Mouse (Mus musculus) midbrain, embryonic 10.5 days (tissue): ENCODE measurements around the gene Inpp5a. TPM values are rescaled to one million over a fixed set of nuclear protein-coding genes. Genes with fewer than 3 reads are reported as not detected.

ENCODE experiments used
- DNase-seq: peaks from one replicate; pipeline ENCODE4 v3.0.0-alpha.2; 2017; ENCODE audit warnings: low spot score
- H3K27ac ChIP-seq: fragments of 300-500 bp; sonication (generic); replicated peaks from 2 replicates; pipeline ENCODE4 v1.5.1; 2016; ENCODE audit warnings: mild to moderate bottlenecking
- H3K27me3 ChIP-seq: fragments of 300-500 bp; sonication (generic); 2 replicates; pipeline ENCODE4 v1.6.1; 2016; ENCODE audit warnings: low read depth, mild to moderate bottlenecking; ENCODE audit not compliant: poor library complexity, severe bottlenecking
- H3K36me3 ChIP-seq: fragments of 300-500 bp; sonication (generic); 2 replicates; pipeline ENCODE4 v1.6.1; 2016; ENCODE audit warnings: mild to moderate bottlenecking, moderate library complexity
- H3K4me1 ChIP-seq: fragments of 300-500 bp; sonication (generic); 2 replicates; pipeline ENCODE4 v1.6.1; 2016
- H3K4me3 ChIP-seq: fragments of 300-500 bp; sonication (generic); 2 replicates; pipeline ENCODE4 v1.5.1; 2016; ENCODE audit warnings: mild to moderate bottlenecking, moderate library complexity
- H3K9me3 ChIP-seq: fragments of 300-500 bp; sonication (generic); replicated peaks from 2 replicates; pipeline ENCODE4 v1.6.1; 2016; ENCODE audit warnings: mild to moderate bottlenecking
- whole genome bisulfite sequencing: fragments of 180-500 bp; shearing (Covaris S2); methylation state at CpG from one replicate; pipeline ENCODE4 v1.1.7; 2016; 5-methylcytosine and 5-hydroxymethylcytosine counted together
- polyA plus RNA-seq: library from polyadenylated mRNA; unstranded; fragments of >200 nt; fragmentation: Nextera tagmentation; extraction: Ambion mirVana; gene quantifications from 2 replicates; pipeline ENCODE4 v1.2.1, GENCODE M21; 2016

The Inpp5a gene
- polyA plus RNA-seq, 1 experiment from 2014 or later, result 17.3 TPM

- Histone ChIP-seq H3K4me1 (no peaks in the 10 kb centered on the region), H3K27ac (no peak overlapping the region), H3K9me3 (no peaks in the 10 kb centered on the region), H3K4me3 (no peak overlapping the region), H3K27me3 (no peaks in the 10 kb centered on the region), H3K36me3 (no peaks in the 10 kb centered on the region)
- 85% methylated on average over 4 of the region's 4 CpGs for WGBS
- no peak for DNase-seq
These were observed 8.7 kb upstream of the Inpp5a start for GRCm38 (mm10) chr7:139380225-139380624.

GRCm38 (mm10) chr7:139381877-139382276 is 7.0 kb upstream of the Inpp5a start:
- Histone ChIP-seq H3K9me3 (no peaks in the 10 kb centered on the region), H3K4me1 (no peaks in the 10 kb centered on the region), H3K27ac (no peak overlapping the region), H3K27me3 (no peaks in the 10 kb centered on the region), H3K4me3 (no peak overlapping the region), H3K36me3 (no peaks in the 10 kb centered on the region)
- WGBS, result 77% methylated on average over 2 of the region's 2 CpGs
- DNase-seq, result no peak

DNA sequence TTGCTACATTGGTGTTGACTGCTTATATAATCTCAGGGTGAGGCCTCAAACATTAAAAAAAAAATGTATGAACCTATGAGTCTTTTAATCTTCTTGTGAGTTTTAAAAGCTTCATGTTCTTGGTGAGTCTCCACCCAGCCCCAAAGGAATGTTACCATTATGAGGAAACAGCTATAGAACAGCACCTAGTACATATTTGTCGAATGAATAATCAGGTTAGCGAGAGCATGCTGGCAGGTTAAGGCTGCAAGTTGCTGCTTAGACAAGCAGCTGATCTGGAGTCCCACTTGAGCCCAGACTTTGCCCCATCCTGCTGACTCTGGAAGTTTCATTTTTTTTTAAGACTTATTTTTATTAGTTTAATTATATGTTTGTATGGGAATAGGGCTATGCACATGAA is 6.1 kb upstream of the Inpp5a start:
- H3K4me3 ChIP-seq, result no peak overlapping the region
- DNase-seq, result no peak
- H3K27me3 ChIP-seq, result no peaks in the 10 kb centered on the region
- no peaks in the 10 kb centered on the region for H3K9me3 ChIP-seq
- no peak overlapping the region for H3K27ac ChIP-seq
- H3K36me3 ChIP-seq, result no peaks in the 10 kb centered on the region
- peaks cover 3% of the 10 kb centered on the region for H3K4me1 ChIP-seq
- 90% methylated on average over 2 of the region's 2 CpGs for WGBS

DNA sequence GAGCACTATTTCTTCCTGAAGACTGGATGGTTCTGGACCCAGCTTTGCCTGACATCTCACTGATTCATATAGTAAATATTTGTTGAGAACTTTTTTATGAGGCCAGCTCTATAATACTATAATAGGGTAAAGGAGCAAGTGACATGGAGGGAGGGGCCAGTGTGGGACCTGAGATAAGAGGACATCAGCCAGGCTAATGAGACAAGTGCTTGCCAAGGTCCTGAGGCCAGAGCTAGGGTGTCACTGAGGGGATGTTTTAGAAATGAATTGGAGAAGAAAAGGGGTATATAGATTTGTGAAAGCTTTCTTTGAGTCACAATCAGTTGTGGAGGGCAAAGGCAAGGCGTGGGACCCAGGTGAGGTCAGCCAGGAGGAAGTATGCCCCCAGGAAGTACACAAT is 4.4 kb upstream of the Inpp5a start:
- Histone ChIP-seq H3K9me3 (no peaks in the 10 kb centered on the region), H3K4me1 (peaks cover 12% of the 10 kb centered on the region), H3K27ac (no peak overlapping the region), H3K4me3 (no peak overlapping the region), H3K36me3 (no peaks in the 10 kb centered on the region), H3K27me3 (no peaks in the 10 kb centered on the region)
- DNase-seq, result no peak
- WGBS, result 94% methylated on average over 1 of the region's 1 CpGs

GRCm38 (mm10) chr7:139384916-139385530 is 3.9 kb upstream of the Inpp5a start:
- WGBS, result 81% methylated on average over 2 of the region's 2 CpGs
- no peaks in the 10 kb centered on the region for H3K9me3 ChIP-seq
- no peak overlapping the region for H3K27ac ChIP-seq
- peaks cover 17% of the 10 kb centered on the region for H3K4me1 ChIP-seq
- H3K27me3 ChIP-seq, result no peaks in the 10 kb centered on the region
- H3K4me3 ChIP-seq, result no peak overlapping the region
- H3K36me3 ChIP-seq, result no peaks in the 10 kb centered on the region
- no peak for DNase-seq

DNA sequence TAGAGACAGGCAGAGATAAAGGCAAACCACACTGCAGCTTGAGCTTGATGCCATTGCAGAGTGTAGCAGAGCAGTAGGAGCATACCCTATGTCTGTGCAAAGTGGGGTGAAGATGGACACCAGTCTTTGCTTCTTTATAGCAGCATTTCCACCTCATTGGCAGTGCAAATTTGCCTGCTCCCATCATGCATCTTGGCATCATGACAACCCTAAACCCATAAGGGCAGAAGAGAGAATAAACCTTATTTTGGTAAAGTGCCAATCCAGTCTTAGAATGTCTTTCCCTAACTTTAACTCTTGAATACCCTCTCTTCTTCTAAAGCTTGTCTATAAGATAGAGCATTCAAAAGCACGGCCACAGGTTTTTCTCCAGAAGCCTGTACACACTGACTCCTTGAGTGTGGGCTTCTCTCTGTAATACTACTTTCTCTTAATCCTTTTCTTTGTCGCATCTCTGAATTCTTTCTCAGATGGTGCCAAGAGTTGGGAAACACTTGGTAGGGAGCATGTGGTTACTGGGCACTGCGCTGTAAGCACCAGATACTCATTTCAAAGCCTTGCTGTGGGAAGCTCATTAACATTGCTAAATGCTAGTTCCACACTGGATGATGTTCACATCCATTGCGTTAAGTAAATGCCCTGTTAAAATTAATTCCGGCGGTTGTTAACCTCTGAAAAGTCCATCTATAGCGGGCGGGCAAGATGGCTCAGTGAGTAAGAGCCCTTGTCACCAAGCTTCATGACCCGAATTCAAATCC is 1.8 kb upstream of the Inpp5a start:
- DNase-seq, result no peak
- H3K4me1 ChIP-seq, result peaks cover 33% of the 10 kb centered on the region
- WGBS, result 88% methylated on average over 9 of the region's 9 CpGs
- no peaks in the 10 kb centered on the region for H3K9me3 ChIP-seq
- H3K36me3 ChIP-seq, result no peaks in the 10 kb centered on the region
- H3K27me3 ChIP-seq, result no peaks in the 10 kb centered on the region
- H3K27ac ChIP-seq, result no peak overlapping the region
- no peak overlapping the region for H3K4me3 ChIP-seq

- Histone ChIP-seq H3K27ac (peak overlapping the region; percentile 95), H3K36me3 (no peaks in the 10 kb centered on the region), H3K27me3 (no peaks in the 10 kb centered on the region), H3K9me3 (no peaks in the 10 kb centered on the region), H3K4me1 (peaks cover 43% of the 10 kb centered on the region), H3K4me3 (peak overlapping the region; percentile 81)
- WGBS, result 21% methylated on average over 16 of the region's 16 CpGs
- DNase-seq, result no peak
These were observed 814 bp upstream of the Inpp5a start for GRCm38 (mm10) chr7:139387921-139388669.

DNA sequence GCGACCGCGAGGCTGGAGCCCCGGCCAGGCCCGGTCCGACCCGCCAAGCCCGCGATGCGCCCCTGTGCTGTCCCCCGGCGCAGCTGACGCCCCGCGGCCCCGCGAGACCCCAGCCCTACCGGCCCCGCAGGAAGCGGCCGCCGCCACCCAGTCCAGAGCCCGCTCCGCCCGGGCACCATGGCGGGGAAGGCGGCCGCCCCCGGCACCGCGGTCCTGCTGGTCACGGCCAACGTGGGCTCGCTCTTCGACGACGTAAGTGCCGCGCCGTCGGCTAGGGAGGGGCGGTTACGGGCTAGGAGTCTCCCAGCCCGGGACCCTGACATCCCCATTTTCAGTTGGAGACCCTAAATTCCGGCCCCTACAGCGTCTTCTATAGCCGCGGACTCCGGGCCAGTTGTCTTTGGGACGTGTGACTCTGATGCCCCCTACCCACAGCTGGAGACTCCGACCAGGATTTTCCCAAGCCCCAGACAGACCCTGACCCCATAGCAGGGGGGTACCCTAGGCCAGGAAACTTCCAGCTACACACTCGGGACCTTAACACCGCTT is 378 bp downstream of the Inpp5a start:
- Histone ChIP-seq H3K4me1 (peaks cover 44% of the 10 kb centered on the region), H3K36me3 (no peaks in the 10 kb centered on the region), H3K27me3 (no peaks in the 10 kb centered on the region), H3K27ac (peak overlapping the region; percentile 95), H3K9me3 (no peaks in the 10 kb centered on the region), H3K4me3 (peak overlapping the region; percentile 81)
- DNase-seq, result peak; percentile 58
- under 1% methylated on average over 53 of the region's 53 CpGs for WGBS

DNA sequence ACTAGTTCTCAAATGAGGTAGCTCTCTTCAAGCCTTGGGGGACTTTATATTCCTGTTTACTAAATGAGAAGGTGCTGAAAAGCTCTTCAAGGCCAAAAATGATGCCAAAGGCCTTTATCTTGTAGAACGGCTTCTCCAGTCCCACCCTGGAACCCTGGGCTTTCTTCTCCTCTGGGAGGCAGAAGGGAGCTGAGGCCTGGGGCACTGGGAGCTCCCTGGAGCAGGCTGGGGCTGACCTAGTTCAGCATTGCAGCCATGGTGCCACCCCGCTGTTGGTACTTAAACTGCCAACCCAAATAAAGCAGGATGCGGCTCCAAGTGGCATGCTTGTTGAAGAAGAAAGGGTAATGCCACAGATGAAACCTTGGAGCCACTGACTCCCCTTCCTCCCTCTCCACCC is 1.5 kb downstream of the Inpp5a start:
- no peaks in the 10 kb centered on the region for H3K27me3 ChIP-seq
- H3K4me3 ChIP-seq, result peak overlapping the region; percentile 81
- no peak for DNase-seq
- WGBS, result 80% methylated on average over 3 of the region's 3 CpGs
- no peaks in the 10 kb centered on the region for H3K9me3 ChIP-seq
- H3K36me3 ChIP-seq, result no peaks in the 10 kb centered on the region
- peaks cover 44% of the 10 kb centered on the region for H3K4me1 ChIP-seq
- H3K27ac ChIP-seq, result no peak overlapping the region

DNA sequence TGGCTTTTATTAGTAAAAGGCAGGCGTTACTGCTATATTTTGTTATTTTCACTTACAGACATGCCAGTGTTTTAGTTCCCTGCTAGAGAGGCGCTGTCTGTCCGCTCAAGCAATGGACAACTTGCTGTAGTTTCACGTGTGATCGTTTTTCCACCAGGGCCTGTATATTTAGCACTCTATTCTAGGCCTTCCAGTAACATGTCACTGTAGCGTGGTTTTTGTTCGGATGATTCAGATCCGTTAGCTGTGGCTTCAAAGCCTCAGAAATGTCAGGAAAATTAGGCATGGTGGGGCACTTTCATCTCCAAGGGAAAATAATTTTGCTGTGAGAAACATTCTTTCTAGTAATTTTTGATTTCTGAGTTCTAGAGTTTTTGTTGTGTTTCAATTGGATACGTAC is 2.0 kb downstream of the Inpp5a start:
- WGBS, result 89% methylated on average over 9 of the region's 9 CpGs
- Histone ChIP-seq H3K4me1 (peaks cover 44% of the 10 kb centered on the region), H3K27me3 (no peaks in the 10 kb centered on the region), H3K9me3 (no peaks in the 10 kb centered on the region), H3K36me3 (no peaks in the 10 kb centered on the region), H3K27ac (no peak overlapping the region), H3K4me3 (peak overlapping the region; percentile 81; the same call in 1 of the 2 replicates)
- DNase-seq, result no peak

GRCm38 (mm10) chr7:139391691-139392090 is 2.8 kb downstream of the Inpp5a start:
- Histone ChIP-seq H3K4me1 (peaks cover 44% of the 10 kb centered on the region), H3K9me3 (no peaks in the 10 kb centered on the region), H3K4me3 (no peak overlapping the region), H3K27me3 (no peaks in the 10 kb centered on the region), H3K27ac (no peak overlapping the region), H3K36me3 (no peaks in the 10 kb centered on the region)
- DNase-seq, result no peak
- 86% methylated on average over 5 of the region's 5 CpGs for WGBS

GRCm38 (mm10) chr7:139392106-139392505 is 3.2 kb downstream of the Inpp5a start:
- peaks cover 44% of the 10 kb centered on the region for H3K4me1 ChIP-seq

More at GRCm38 (mm10) chr7:139392106-139392505, 3.2 kb downstream of the Inpp5a start:
- Histone ChIP-seq H3K9me3 (no peaks in the 10 kb centered on the region), H3K27me3 (no peaks in the 10 kb centered on the region), H3K36me3 (no peaks in the 10 kb centered on the region), H3K4me3 (no peak overlapping the region), H3K27ac (no peak overlapping the region)
- 83% methylated on average over 2 of the region's 2 CpGs for WGBS
- no peak for DNase-seq
